Mouse (Mus musculus) gastrocnemius, adult 2 months (tissue): ENCODE results near the gene Ank2. TPM values are rescaled to one million over a fixed set of nuclear protein-coding genes. Genes with fewer than 3 reads are reported as not detected.
"Not testable (repeated sequence)": the region's sequence is repeated elsewhere in the genome, so short reads cannot be mapped to it uniquely, and the experiment has no call there.

Experiments
- DNase-seq: peaks from one replicate; pipeline ENCODE4 v3.0.0; 2022
- H3K27ac ChIP-seq: fragments of 200-600 bp; 2 replicates; pipeline ENCODE4 v1.8.1; 2022; ENCODE audit warnings: mild to moderate bottlenecking
- H3K4me3 ChIP-seq: fragments of 200-600 bp; 2 replicates; pipeline ENCODE4 v1.8.1; 2022; ENCODE audit warnings: mild to moderate bottlenecking, moderate library complexity
- CTCF ChIP-seq: fragments of 200-600 bp; IDR thresholded peaks from 2 replicates; pipeline ENCODE4 v1.8.1; 2022; ENCODE audit warnings: antibody characterized with exemption, mild to moderate bottlenecking, moderate library complexity
- intact Hi-C: fragments of 180-260 bp; cut with DNase I; formaldehyde crosslinking; loops from one replicate; pipeline ENCODE4 v1.15.1; 2025
- total RNA-seq, 2 experiments: library from RNA; stranded (reverse); gene quantifications; 2 replicates each; pipeline ENCODE4 v1.2.3; 2021

Ank2 gene
- total RNA-seq, 2 experiments from 2014 or later = 94.5 to 154 TPM

DNA sequence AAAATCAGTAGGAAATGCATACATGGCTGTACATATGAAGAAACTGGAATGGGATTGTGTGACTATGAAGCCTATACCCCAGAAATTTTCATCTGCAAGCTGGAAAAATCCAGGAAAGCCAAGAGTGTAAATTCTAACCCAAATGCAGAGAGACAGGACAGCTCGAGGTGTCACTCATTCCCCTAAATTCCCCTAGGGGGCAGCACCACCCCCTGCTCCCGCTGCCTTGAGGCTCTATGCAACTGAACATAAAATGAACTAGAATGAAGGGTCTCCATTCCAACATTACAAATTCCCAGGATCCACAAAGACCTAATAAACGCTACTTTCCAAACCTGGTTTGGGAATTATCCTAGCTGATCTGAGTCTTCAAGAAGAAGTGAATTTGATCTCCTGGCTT, 48.1 kb downstream of the Ank2 start:
- Histone ChIP-seq H3K27ac (no peak overlapping the region), H3K4me3 (no peak overlapping the region)
- peak; percentile 53 for DNase-seq
- TF ChIP-seq CTCF = peak; percentile 84
- intact Hi-C loops = loop anchor here (2.0 kb wide), 1 partner anchor 102 kb away; the partner anchor contains the start of genes Larp7 and Zgrf1

DNA sequence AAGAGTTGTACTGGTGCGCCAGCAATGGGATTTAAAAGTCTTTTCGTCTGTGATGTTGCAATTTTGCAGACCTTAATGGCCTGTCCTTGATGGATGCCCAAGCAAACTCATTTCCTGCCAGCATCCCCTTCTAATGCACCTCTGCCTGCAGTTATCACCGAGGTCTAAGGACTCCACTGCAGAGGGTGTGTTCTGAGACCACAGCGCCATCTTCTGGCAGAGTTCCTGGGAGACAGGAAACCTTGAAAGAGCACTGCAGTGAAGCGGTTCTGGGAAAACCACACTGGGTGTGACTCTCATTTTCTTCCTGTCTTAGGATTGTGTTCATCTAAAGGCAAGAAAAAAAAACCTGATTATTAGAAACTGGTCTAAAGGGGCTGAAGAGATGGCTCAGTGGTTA, 53.0 kb downstream of the Ank2 start:
- H3K4me3 ChIP-seq = no peak overlapping the region
- intact Hi-C loops = loop anchor here (5.0 kb wide), 1 partner anchor 124 kb away; no protein-coding TSS in a partner anchor
- H3K27ac ChIP-seq = no peak overlapping the region
- TF ChIP-seq CTCF = peak; percentile 61
- peak; percentile 71 for DNase-seq

DNA sequence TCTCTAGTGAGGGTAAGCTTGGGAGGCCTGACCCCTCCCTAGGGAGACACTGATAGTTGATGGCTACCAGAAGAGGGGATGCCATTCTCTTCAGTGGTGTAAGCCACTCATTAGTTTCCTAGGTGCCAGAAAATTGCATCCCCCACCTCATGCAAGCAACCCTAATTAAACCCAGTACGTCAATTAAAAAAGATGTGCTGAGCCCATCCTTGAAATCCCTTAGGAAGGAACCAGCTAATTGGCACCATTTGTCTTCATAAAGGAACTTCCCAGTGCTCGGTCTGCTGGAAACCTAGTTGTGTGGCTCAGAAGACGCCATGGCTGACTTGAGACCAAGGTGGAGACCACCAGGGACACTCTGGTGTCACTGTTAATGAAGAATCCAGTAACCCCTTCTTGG, 65.9 kb downstream of the Ank2 start:
- TF ChIP-seq CTCF = no peak
- no peak for DNase-seq
- no peak overlapping the region for H3K27ac ChIP-seq
- H3K4me3 ChIP-seq = no peak overlapping the region
- intact Hi-C loops = no loop called here

DNA sequence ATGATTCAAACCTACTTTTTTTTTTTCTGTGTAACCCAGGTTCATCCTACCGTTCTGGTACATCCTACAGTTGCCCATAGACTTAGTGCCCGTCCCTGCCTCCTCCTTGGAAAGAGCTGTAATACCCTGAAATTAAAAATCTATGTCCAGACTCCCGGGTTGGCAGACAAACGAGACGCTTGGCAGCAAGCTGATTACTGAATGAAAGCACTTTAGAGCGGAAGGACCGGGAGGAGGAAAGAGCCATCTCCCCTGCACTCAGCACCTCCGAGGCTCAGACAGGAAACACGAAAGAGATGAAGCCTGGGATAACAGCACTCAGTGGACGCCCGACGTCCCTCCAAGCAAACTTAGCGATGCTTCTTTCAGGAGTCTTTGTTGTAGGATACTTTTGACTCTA, 69.3 kb downstream of the Ank2 start:
- no peak for DNase-seq
- Histone ChIP-seq H3K4me3 (no peak overlapping the region), H3K27ac (no peak overlapping the region)
- intact Hi-C loops = no loop called here
- TF ChIP-seq CTCF = no peak

DNA sequence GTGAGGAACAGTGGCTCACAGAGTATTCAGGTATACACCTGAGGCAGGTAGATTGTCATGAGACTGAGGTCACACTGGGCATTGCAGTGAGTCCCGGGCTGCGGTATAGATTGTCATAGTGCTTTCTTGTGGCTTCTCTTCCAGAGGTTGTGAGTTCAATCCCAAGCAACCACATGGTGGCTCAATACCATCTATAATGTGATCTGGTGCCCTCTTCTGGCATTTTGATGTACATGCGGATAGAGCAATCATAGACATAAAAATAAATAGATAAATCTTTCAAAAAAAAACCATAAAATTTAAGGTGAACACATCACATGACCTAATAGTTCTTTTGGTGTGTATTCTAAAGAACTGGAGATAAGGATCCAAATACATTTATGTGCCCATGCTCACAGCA, 70.6 kb downstream of the Ank2 start:
- H3K4me3 ChIP-seq = no peak overlapping the region
- no peak overlapping the region for H3K27ac ChIP-seq
- no peak for DNase-seq
- intact Hi-C loops = no loop called here
- TF ChIP-seq CTCF = peak; percentile 49

DNA sequence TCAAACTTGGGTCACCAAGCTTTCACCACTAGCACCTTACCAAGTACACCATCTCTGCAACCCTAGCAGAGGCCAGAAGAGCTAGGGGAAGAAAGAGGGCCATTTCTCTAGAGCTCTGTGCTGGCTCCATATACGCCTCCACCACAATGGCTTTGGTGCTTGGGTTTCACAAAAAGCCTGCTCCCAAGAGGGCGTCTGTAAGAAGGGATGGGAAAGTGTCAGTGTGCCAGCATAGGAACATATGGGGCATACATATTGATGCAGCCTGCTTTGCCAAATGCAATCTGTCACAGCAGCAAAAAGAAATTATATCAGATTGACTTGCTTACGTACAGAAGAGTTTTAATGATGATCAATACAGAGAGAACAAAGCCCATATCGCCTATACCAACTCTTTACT, 82.2 kb downstream of the Ank2 start:
- DNase-seq = no peak
- no peak overlapping the region for H3K27ac ChIP-seq
- no peak overlapping the region for H3K4me3 ChIP-seq
- intact Hi-C loops = no loop called here
- TF ChIP-seq CTCF = no peak

DNA sequence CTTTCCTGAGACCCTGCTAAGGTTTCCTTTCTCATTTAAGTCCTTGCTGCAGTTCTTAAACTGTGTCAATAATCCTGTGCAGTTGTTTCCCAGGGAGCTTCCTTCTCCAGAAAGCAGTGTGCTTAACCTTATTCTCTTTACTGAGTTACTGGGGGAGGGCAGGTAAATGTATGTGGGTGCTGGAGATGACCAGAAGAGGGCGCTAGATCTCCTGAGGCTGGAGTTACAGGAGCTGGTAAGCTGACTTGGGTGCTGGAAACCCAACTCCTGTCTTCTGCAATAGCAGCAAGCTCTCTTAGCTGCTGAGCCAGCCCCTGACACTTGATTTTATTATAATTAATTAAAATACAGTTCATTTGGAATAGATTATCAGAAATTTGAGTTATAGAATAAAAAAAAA, 84.7 kb downstream of the Ank2 start:
- no peak for DNase-seq
- no peak overlapping the region for H3K27ac ChIP-seq
- no peak overlapping the region for H3K4me3 ChIP-seq
- TF ChIP-seq CTCF = peak; percentile 5; the same call in 1 of the 2 replicates
- intact Hi-C loops = no loop called here

DNA sequence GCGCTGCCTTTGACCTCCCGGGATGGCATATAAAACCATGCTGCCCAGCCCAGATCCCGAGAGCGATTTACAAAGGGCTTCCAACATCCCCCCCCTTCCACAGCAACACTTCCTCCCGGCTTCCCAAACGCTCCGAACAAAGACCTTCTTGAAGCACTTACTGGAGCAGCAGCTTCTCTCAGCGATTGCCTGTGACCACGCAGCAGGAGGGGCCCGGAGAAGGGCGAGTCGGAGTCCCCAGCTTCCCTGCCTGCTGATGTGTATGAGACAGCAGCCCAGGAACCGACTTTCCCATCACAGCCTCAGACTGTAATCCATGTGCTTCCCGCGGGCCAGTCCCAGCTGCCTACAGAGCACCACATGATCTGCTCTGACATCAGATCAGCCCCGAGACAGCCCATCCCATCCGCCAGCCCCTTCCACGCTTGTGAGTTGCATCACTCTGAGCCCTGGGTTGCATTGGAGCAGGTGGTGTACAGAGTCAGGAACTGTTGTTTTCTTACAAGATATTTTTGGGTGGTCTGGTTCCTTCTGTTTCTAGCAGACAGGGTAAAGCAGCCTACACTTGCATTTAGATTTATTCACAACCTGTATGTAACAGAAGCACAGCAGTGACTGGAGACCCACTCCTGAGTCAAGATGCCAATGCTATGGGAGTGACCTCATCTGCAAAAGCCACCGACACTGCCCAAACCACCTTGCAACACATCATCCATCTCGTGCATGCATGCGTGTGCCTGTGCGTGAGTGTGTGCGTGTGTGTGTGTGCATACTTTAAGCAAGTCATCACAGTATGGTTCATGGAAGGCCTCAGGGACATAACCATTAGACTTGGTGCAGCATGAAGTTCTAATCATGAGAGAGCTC, 90.2 kb downstream of the Ank2 start:
- TF ChIP-seq CTCF = no peak
- H3K27ac ChIP-seq = peak overlapping the region; percentile 77
- intact Hi-C loops = no loop called here

DNA sequence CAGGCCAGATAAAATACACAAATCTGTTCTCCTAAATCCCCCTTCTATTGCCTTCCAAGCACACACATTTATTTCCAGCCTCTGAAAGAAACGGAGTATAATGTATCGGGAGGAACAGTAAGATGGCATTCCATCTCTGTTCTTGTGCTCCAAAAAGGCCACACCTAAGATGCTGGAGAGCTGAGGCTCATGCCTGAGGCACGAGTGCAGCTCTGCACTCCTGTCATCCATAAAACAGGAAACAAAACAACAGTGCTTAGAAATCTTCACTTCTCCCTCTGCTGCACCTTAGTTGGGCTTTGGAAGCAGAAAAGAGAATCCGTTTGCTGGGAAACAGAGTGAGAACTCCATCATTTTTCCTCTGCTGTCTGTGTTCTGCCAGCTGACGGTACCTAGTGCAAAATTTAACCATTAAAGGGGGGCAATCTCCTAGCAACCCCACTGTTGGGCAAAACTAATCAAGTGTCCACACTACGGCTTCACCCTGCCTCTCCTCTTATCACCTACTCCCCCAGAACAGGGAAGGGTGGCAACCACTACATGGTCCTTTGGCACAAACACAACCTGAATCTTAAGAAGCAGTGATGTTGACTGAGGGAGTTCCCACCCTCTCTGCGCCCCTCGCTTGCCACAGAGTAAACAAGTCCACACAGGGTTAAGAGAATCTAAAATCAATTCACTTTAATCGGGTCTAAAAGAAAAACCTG, 91.1 kb downstream of the Ank2 start:
- intact Hi-C loops = no loop called here

More for the DNA sequence above, 90.2 kb downstream of the Ank2 start:
- H3K4me3 ChIP-seq = peak overlapping the region; percentile 72
- DNase-seq = peak; percentile 78

DNA sequence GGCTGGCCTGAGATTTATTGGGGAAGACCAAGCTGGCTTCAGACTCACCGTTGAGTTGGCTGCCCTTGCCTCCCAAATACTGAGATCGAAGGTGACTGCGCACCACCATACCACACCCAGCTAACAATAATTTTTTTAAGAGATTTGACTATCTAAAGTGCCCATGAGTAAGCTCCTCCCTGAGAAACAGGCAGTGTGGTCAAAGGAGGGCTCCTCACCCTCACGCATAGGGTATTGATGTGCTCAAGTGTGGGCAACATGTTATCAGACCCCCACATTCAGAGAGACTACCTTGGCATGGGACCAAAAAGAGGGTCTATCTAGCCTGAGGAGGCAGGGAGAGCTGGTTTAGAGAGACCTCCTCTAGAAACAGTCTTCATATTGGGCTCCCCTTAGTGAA, 92.3 kb downstream of the Ank2 start:
- intact Hi-C loops = no loop called here
- TF ChIP-seq CTCF = no peak
- no peak overlapping the region for H3K4me3 ChIP-seq
- no peak overlapping the region for H3K27ac ChIP-seq
- DNase-seq = no peak

More for the DNA sequence above, 91.1 kb downstream of the Ank2 start:
- DNase-seq = no peak
- peak overlapping the region; percentile 77 for H3K27ac ChIP-seq
- peak overlapping the region; percentile 72 for H3K4me3 ChIP-seq
- no peak for TF ChIP-seq CTCF

DNA sequence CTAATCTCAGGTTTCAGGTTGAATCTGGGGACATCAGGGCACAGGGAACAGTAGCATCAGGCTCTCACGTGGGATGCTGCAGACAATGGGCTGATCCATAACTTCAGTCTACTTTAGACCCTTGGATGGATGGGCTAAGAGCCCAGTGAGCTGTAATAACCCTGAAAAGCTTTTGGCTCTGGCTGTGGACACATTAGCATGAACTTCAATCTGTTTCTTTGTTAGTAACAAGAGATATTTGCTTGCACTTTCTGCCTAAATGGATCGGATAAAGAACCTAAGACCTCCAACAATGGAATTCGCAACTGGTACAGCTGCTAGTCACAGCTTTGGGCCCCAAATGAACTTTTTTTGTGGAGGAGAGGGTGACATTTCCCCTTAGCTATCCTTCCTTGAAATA, 94.8 kb downstream of the Ank2 start:
- intact Hi-C loops = no loop called here
- H3K27ac ChIP-seq = no peak overlapping the region
- DNase-seq = no peak
- TF ChIP-seq CTCF = no peak
- no peak overlapping the region for H3K4me3 ChIP-seq

DNA sequence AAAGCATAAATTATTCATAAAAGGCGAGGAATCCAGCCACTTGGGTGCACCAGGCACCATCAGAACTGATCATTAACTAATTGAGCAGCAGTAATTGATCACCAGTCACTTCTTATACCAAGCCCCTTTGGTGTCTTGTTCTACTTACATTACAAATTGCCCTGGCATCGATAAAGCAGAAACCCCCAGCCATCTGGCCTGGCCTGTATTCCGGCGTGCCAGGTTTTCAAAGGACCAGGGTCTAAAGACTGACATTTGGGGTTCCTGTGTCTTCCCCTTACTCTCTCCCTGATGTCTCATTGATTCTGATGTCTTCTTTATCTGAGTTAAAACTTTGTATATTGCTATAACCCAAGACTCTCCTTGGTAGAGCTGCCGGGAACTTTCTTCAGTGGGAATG, 98.2 kb downstream of the Ank2 start:
- TF ChIP-seq CTCF = no peak
- DNase-seq = no peak
- Histone ChIP-seq H3K27ac (peak overlapping the region; percentile 63; the same call in 1 of the 2 replicates), H3K4me3 (no peak overlapping the region)
- intact Hi-C loops = no loop called here

DNA sequence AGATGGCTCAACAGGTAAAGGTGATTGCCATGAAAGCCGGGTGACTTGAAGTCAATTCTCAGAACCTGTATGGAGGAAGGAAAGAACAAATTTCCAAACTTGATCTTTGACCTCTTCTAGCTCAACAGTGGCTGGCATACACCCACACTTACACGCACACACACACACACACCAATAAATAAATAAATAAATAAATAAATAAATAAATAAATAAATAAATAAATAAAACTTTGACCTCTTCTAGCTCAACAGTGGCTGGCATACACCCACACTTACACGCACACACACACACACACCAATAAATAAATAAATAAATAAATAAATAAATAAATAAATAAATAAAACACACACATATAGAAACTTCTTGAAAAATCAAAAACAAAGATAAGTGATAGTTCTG, 98.7 kb downstream of the Ank2 start:
- H3K4me3 ChIP-seq, intact Hi-C loops, DNase-seq, H3K27ac ChIP-seq: not testable (repeated sequence)
